20 mouse cellular contexts compared by ENCODE assay signal in genomic region chr3:110865989-110866388, GRCm38 (mm10).
DNase-seq lines count a peak whose midpoint lies in the region; ATAC-seq and TF ChIP-seq lines count a peak whose summit lies in the region.
"Had no signal": no experiment of that assay in that cellular context is flagged by ENCODE, and none has a peak within 500 bp of the region (broad histone marks: within the 10 kb centered on the region; RNA-seq: fewer than 3 reads in every experiment).

No protein-coding gene starts in this region.

- no peaks in the 10 kb centered on the region for H3K4me1 ChIP-seq in hindbrain, postnatal 0 days (ENCODE audit: insufficient read depth, low read length)
- H3K4me1 ChIP-seq in hindbrain, embryonic 11.5 days (replicated peaks; ENCODE audit: control insufficient read depth, insufficient read depth, low read length), result no peaks in the 10 kb centered on the region
- H3K4me1 ChIP-seq in lung, embryonic 14.5 days (ENCODE audit: insufficient read depth), result no peaks in the 10 kb centered on the region
- H3K4me1 ChIP-seq: embryonic facial prominence, embryonic 12.5 days; forebrain, embryonic 13.5 days; heart, embryonic 13.5 days had no signal

- no peaks in the 10 kb centered on the region for H3K36me3 ChIP-seq in hindbrain, postnatal 0 days (ENCODE audit: insufficient read depth, low read length)
- H3K36me3 ChIP-seq in hindbrain, embryonic 11.5 days (ENCODE audit: control insufficient read depth, insufficient read depth, low read length), result no peaks in the 10 kb centered on the region
- H3K36me3 ChIP-seq in lung, embryonic 14.5 days (ENCODE audit: insufficient read depth), result no peaks in the 10 kb centered on the region
- H3K36me3 ChIP-seq: embryonic facial prominence, embryonic 12.5 days; heart, embryonic 13.5 days had no signal

- peak; percentile 4 for DNase-seq in embryo, embryonic 11 days
- no peak for DNase-seq in embryo, embryonic 10 days (ENCODE audit: low spot score)
- DNase-seq in hindbrain, postnatal 0 days (ENCODE audit: low spot score), result peak; percentile 4
- no peak for DNase-seq in hindbrain, embryonic 11.5 days (ENCODE audit: low spot score)
- peak; percentile 2 for DNase-seq in lung, embryonic 14.5 days
- DNase-seq in lung, adult 18-20 months, result no peak
- peak; percentile 6 for DNase-seq in telencephalon, adult 2 months (ENCODE audit: low read depth, low spot score)
- DNase-seq in cerebellum, adult 9-10 months, result no peak
- DNase-seq: adrenal gland, postnatal 36 days; cerebellum, adult 2 months; cerebellum, postnatal 36 days; gastrocnemius, postnatal 36 days; heart, adult 2 months; lung, postnatal 10 days had no signal

- H3K9me3 ChIP-seq in hindbrain, postnatal 0 days (ENCODE audit: low read length), result no peaks in the 10 kb centered on the region
- no peaks in the 10 kb centered on the region for H3K9me3 ChIP-seq in hindbrain, embryonic 11.5 days (ENCODE audit: control insufficient read depth, low read length)
- H3K9me3 ChIP-seq in lung, embryonic 14.5 days (ENCODE audit: low read depth, low read length), result no peaks in the 10 kb centered on the region
- H3K9me3 ChIP-seq: embryonic facial prominence, embryonic 12.5 days; forebrain, embryonic 13.5 days; heart, embryonic 13.5 days had no signal

- no peak overlapping the region for H3K4me3 ChIP-seq in hindbrain, postnatal 0 days (ENCODE audit: low read length)
- no peak overlapping the region for H3K4me3 ChIP-seq in hindbrain, embryonic 11.5 days (ENCODE audit: low read depth, low read length)
- no peak overlapping the region for H3K4me3 ChIP-seq in lung, embryonic 14.5 days (ENCODE audit: low read depth, low read length)
- H3K4me3 ChIP-seq: embryonic facial prominence, embryonic 12.5 days; erythroblast, embryonic 14.5 days; forebrain, embryonic 13.5 days; heart, adult 2 months; heart, embryonic 13.5 days had no signal

- no peak overlapping the region for H3K4me2 ChIP-seq in hindbrain, postnatal 0 days (ENCODE audit: low read depth, low read length)
- no peak overlapping the region for H3K4me2 ChIP-seq in hindbrain, embryonic 11.5 days (replicated peaks; ENCODE audit: low read depth, low read length)
- H3K4me2 ChIP-seq in lung, embryonic 14.5 days, result no peak overlapping the region
- H3K4me2 ChIP-seq: embryonic facial prominence, embryonic 12.5 days; forebrain, embryonic 13.5 days; heart, embryonic 13.5 days; hindbrain, embryonic 14.5 days; midbrain, embryonic 11.5 days had no signal

- TF ChIP-seq CTCF in hindbrain, postnatal 0 days (IDR thresholded peaks at IDR 0.05; ENCODE audit: low read depth), result peak; percentile 40
- TF ChIP-seq CTCF in lung, embryonic 14.5 days (IDR thresholded peaks at IDR 0.05; ENCODE audit: low read depth), result no peak

- H3K27me3 ChIP-seq in hindbrain, postnatal 0 days (ENCODE audit: insufficient read depth, low read length), result no peaks in the 10 kb centered on the region
- no peaks in the 10 kb centered on the region for H3K27me3 ChIP-seq in hindbrain, embryonic 11.5 days (ENCODE audit: control insufficient read depth, insufficient read depth, low read length)
- H3K27me3 ChIP-seq in lung, embryonic 14.5 days (ENCODE audit: insufficient read depth, low read length), result no peaks in the 10 kb centered on the region
- H3K27me3 ChIP-seq: embryonic facial prominence, embryonic 12.5 days; forebrain, embryonic 13.5 days; heart, embryonic 13.5 days had no signal

- H3K27ac ChIP-seq in hindbrain, postnatal 0 days, result no peak overlapping the region
- no peak overlapping the region for H3K27ac ChIP-seq in hindbrain, embryonic 11.5 days (ENCODE audit: low read depth, low read length)
- H3K27ac ChIP-seq in lung, embryonic 14.5 days (ENCODE audit: low read depth), result no peak overlapping the region
- H3K27ac ChIP-seq: embryonic facial prominence, embryonic 12.5 days; forebrain, embryonic 13.5 days; heart, adult 2 months; heart, embryonic 13.5 days; hindbrain, embryonic 14.5 days had no signal

- WGBS in hindbrain, postnatal 0 days, result 71% methylated on average over 1 of the region's 1 CpGs
- WGBS in hindbrain, embryonic 11.5 days, result 81% methylated on average over 1 of the region's 1 CpGs
- 65% methylated on average over 1 of the region's 1 CpGs for WGBS in lung, embryonic 14.5 days

- ATAC-seq in hindbrain, postnatal 0 days, result no peak
- no peak for ATAC-seq in hindbrain, embryonic 11.5 days (ENCODE audit: low FRiP score)
- no peak for ATAC-seq in lung, embryonic 14.5 days (ENCODE audit: insufficient read depth)
- ATAC-seq: forebrain, embryonic 13.5 days had no signal

- H3K9ac ChIP-seq in hindbrain, postnatal 0 days (replicated peaks; ENCODE audit: low read length), result no peak overlapping the region
- H3K9ac ChIP-seq in hindbrain, embryonic 11.5 days (ENCODE audit: low read depth, low read length), result no peak overlapping the region
- H3K9ac ChIP-seq in lung, embryonic 14.5 days, result no peak overlapping the region
- H3K9ac ChIP-seq: embryonic facial prominence, embryonic 12.5 days; forebrain, embryonic 13.5 days; heart, embryonic 13.5 days; hindbrain, embryonic 14.5 days had no signal

Comparison
In these comparisons a context has a peak if more than half of its experiments do, and no peak if none do; other contexts are left out.
1. DNase-seq: peak in embryo, embryonic 11 days (single experiment), hindbrain, postnatal 0 days (single experiment), lung, embryonic 14.5 days (single experiment) and telencephalon, adult 2 months (single experiment); none in embryo, embryonic 10 days (single experiment), hindbrain, embryonic 11.5 days (single experiment), lung, adult 18-20 months (0 of 2) and cerebellum, adult 9-10 months (single experiment).